Mouse (Mus musculus) MEL (cell line): Measurements from ENCODE around the gene Strn.

ENCODE experiments used
- CHD2 ChIP-seq: IDR thresholded peaks from 2 replicates; pipeline ENCODE4 v1.6.1; 2011; ENCODE audit warnings: low read length, improper control_type of control experiment
- CTCF ChIP-seq, 3 experiments: IDR thresholded peaks in 2 of 3; conservative IDR thresholded peaks in 1 of 3; 2 replicates each; pipeline ENCODE4 v1.5.1; 2011 to 2012; ENCODE audit warnings: low read length in 3 of 3, low read depth in 2 of 3, mild to moderate bottlenecking in 2 of 3, improper control_type of control experiment in 1 of 3, inconsistent platforms in 1 of 3, mixed read lengths in 1 of 3, moderate library complexity in 1 of 3; ENCODE audit not compliant: control insufficient read depth in 1 of 3, insufficient read depth in 1 of 3, poor library complexity in 1 of 3, severe bottlenecking in 1 of 3
- EP300 ChIP-seq, 2 experiments: IDR thresholded peaks; 2 replicates each; pipeline ENCODE4 v1.6.1; 2011; ENCODE audit warnings: improper control_type of control experiment in 2 of 2, low read length in 2 of 2, low read depth in 1 of 2, mild to moderate bottlenecking in 1 of 2
- MAFK ChIP-seq: IDR thresholded peaks from 2 replicates; pipeline ENCODE4 v1.6.1; 2011; ENCODE audit warnings: low read depth, mild to moderate bottlenecking, low read length, improper control_type of control experiment, borderline replicate concordance
- MXI1 ChIP-seq: IDR thresholded peaks from 2 replicates; pipeline ENCODE4 v1.6.1; 2011; ENCODE audit warnings: mild to moderate bottlenecking, low read depth, low read length, improper control_type of control experiment
- POLR2AphosphoS5 ChIP-seq: IDR thresholded peaks from 2 replicates; pipeline ENCODE4 v1.6.1; 2012; ENCODE audit warnings: low read depth, borderline replicate concordance, mild to moderate bottlenecking, inconsistent platforms, low read length, moderate library complexity, mixed read lengths
- TCF12 ChIP-seq: IDR thresholded peaks from 2 replicates; pipeline ENCODE4 v1.6.1; 2014; ENCODE audit warnings: low read depth, mild to moderate bottlenecking, inconsistent platforms, low read length, improper control_type of control experiment, moderate library complexity

- no peak for TF ChIP-seq TCF12
- TF ChIP-seq MXI1: no peak
- TF ChIP-seq POLR2AphosphoS5: no peak
- TF ChIP-seq EP300 (IDR thresholded peaks at IDR 0.05; ENCODE audit: low read depth in 1 of 2, low read length in 2 of 2): no peak
- TF ChIP-seq CTCF (IDR thresholded peaks at IDR 0.05 in 2 of 3, conservative IDR thresholded peaks at IDR 0.05 in 1 of 3; ENCODE audit: control insufficient read depth in 1 of 3, insufficient read depth in 1 of 3, low read depth in 2 of 3, low read length in 3 of 3, poor library complexity in 1 of 3, severe bottlenecking in 1 of 3): no peak
- TF ChIP-seq MAFK: no peak
- TF ChIP-seq CHD2: no peak
Measured at GRCm38 (mm10) chr17:78679503-78679902, 57.5 kb downstream of the Strn start.
